In the genomic region with DNA sequence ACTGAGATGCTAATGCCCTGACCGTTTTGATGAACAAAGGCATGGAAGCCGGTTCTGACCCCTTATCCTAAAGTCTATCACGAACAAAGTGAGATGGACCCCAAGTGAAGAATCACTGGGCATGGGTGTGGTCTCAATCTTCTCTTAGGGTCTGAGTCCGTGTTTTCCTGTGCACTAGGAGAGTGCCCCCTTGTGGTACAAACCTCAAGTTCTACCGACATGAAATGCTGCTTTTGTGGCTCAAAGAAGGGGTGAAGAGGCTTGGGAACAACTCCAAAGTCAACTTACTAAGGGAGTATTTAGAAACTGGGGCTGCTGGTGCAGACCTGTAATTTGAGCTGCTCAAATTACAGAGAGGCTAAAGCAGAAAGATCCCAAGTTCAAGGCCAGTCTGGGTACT, we compare ENCODE assay signal across 10 mouse cellular contexts. TPM values are rescaled to one million over a fixed set of nuclear protein-coding genes. Genes with fewer than 3 reads are reported as not detected.
A peak's percentile ranks its signal among the peaks of the same experiment; 100 is the strongest.
DNase-seq lines count a peak whose midpoint lies in the region; ATAC-seq and TF ChIP-seq lines count a peak whose summit lies in the region.
"Had no signal": no experiment of that assay in that cellular context is flagged by ENCODE, and none has a peak within 500 bp of the region (broad histone marks: within the 10 kb centered on the region; RNA-seq: fewer than 3 reads in every experiment).

No protein-coding gene starts in this region.

- peak; percentile 25 for DNase-seq in adrenal gland, postnatal 10 days
- no peak for DNase-seq in adrenal gland, adult 8-10 months
- DNase-seq in midbrain, embryonic 10.5 days (ENCODE audit: low spot score) = peak; percentile 22
- peak; percentile 11 to 36 for DNase-seq in heart, postnatal 14 days
- DNase-seq in right cerebral cortex, adult 2 months (ENCODE audit: low spot score in 2 of 2) = no peak
- no peak for DNase-seq in right cerebral cortex, postnatal 10 days (ENCODE audit: low spot score in 2 of 2)

- no peaks in the 10 kb centered on the region for H3K27me3 ChIP-seq in midbrain, embryonic 10.5 days (ENCODE audit: low read depth, poor library complexity, severe bottlenecking)
- H3K27me3 ChIP-seq in midbrain, embryonic 13.5 days = 0 out of 2 replicates have a peak, but pooled peaks cover 6% of the 10 kb centered on the region
- H3K27me3 ChIP-seq in small intestine, adult 2 months (ENCODE audit: control insufficient read depth, insufficient read depth, low read length) = no peaks in the 10 kb centered on the region
- H3K27me3 ChIP-seq: embryonic facial prominence, embryonic 12.5 days had no signal

- no peak overlapping the region for H3K27ac ChIP-seq in midbrain, embryonic 10.5 days (replicated peaks)
- no peak overlapping the region for H3K27ac ChIP-seq in midbrain, embryonic 13.5 days
- H3K27ac ChIP-seq in small intestine, adult 2 months (ENCODE audit: insufficient read depth, low read depth, low read length) = no peak overlapping the region
- H3K27ac ChIP-seq: embryonic facial prominence, embryonic 12.5 days had no signal

- intact Hi-C loops in heart, postnatal 14 days (cut with DNase I) = loop anchor here (2.0 kb wide), 1 partner anchor 155 kb away; no protein-coding TSS in a partner anchor

- H3K4me3 ChIP-seq in midbrain, embryonic 10.5 days = no peak overlapping the region
- no peak overlapping the region for H3K4me3 ChIP-seq in midbrain, embryonic 13.5 days (replicated peaks)
- no peak overlapping the region for H3K4me3 ChIP-seq in small intestine, adult 2 months (ENCODE audit: low read depth, low read length)
- H3K4me3 ChIP-seq: embryonic facial prominence, embryonic 12.5 days had no signal

- TF ChIP-seq CTCF in small intestine, adult 2 months (IDR thresholded peaks at IDR 0.05; ENCODE audit: extremely low read depth, insufficient read length, insufficient replicate concordance, low read depth, low read length) = 0 out of 2 replicates have a peak, but pooled peaks have one; percentile 20

- no peak overlapping the region for H3K4me2 ChIP-seq in midbrain, embryonic 13.5 days (replicated peaks)
- H3K4me2 ChIP-seq: embryonic facial prominence, embryonic 12.5 days had no signal

- no peak for TF ChIP-seq POLR2A in small intestine, adult 2 months (IDR thresholded peaks at IDR 0.05; ENCODE audit: low read depth, low read length)

- ATAC-seq in midbrain, embryonic 13.5 days = no peak

- H3K36me3 ChIP-seq in midbrain, embryonic 10.5 days = no peaks in the 10 kb centered on the region
- H3K36me3 ChIP-seq in midbrain, embryonic 13.5 days = no peaks in the 10 kb centered on the region
- no peaks in the 10 kb centered on the region for H3K36me3 ChIP-seq in small intestine, adult 2 months (ENCODE audit: control insufficient read depth, insufficient read depth, low read length)
- H3K36me3 ChIP-seq: embryonic facial prominence, embryonic 12.5 days had no signal

- no peaks in the 10 kb centered on the region for H3K9me3 ChIP-seq in midbrain, embryonic 10.5 days (replicated peaks)
- H3K9me3 ChIP-seq in midbrain, embryonic 13.5 days = no peaks in the 10 kb centered on the region
- H3K9me3 ChIP-seq: embryonic facial prominence, embryonic 12.5 days had no signal

- H3K9ac ChIP-seq in midbrain, embryonic 13.5 days (replicated peaks) = no peak overlapping the region
- H3K9ac ChIP-seq: embryonic facial prominence, embryonic 12.5 days had no signal

- H3K4me1 ChIP-seq in midbrain, embryonic 10.5 days = peaks cover 16% of the 10 kb centered on the region
- peaks cover 9% of the 10 kb centered on the region; the same call in 1 of the 2 replicates for H3K4me1 ChIP-seq in midbrain, embryonic 13.5 days (replicated peaks)
- H3K4me1 ChIP-seq in small intestine, adult 2 months (ENCODE audit: control insufficient read depth, insufficient read depth, insufficient read length, low read length) = peaks cover 11% of the 10 kb centered on the region
- H3K4me1 ChIP-seq: embryonic facial prominence, embryonic 12.5 days had no signal

- 44% methylated on average over 5 of the region's 5 CpGs for WGBS in midbrain, embryonic 10.5 days
- 46% methylated on average over 5 of the region's 5 CpGs for WGBS in midbrain, embryonic 13.5 days
- WGBS in small intestine, adult 2 months = 26% methylated on average over 5 of the region's 5 CpGs

RNA-seq across cellular contexts. Expression of a gene that starts 6.3 kb away (rescaled TPM):
- total RNA-seq in adrenal gland, postnatal 10 days (2021) = not detected
- total RNA-seq in adrenal gland, adult 8-10 months (2022) = not detected
- not detected in 2 replicates for polyA plus RNA-seq in midbrain, embryonic 10.5 days (2016; fragmentation: Nextera tagmentation; extraction: Ambion mirVana)
- not detected in 2 replicates for polyA plus RNA-seq in midbrain, embryonic 13.5 days (2015; fragmentation: Nextera tagmentation; extraction: Ambion mirVana)
- total RNA-seq in heart, postnatal 14 days (2021) = not detected
- polyA plus RNA-seq in small intestine, adult 2 months (2012; rRNA removed) = not detected in 2 replicates
- total RNA-seq: monocyte, adult 5-6 weeks had no signal
- polyA plus RNA-seq: embryonic facial prominence, embryonic 12.5 days had no signal

RNA-seq across cellular contexts. Expression of a gene that starts 41.9 kb away (rescaled TPM):
- 10 to 100 TPM; 30.4 to 30.8 TPM for total RNA-seq in adrenal gland, postnatal 10 days (2021)
- total RNA-seq in adrenal gland, adult 8-10 months (2022) = 10 to 100 TPM; 35.5 to 87.0 (median 58.0) TPM
- polyA plus RNA-seq in midbrain, embryonic 10.5 days (2016; fragmentation: Nextera tagmentation; extraction: Ambion mirVana) = 94.5 and 98.0 TPM in 2 replicates
- 41.7 and 48.6 TPM in 2 replicates for polyA plus RNA-seq in midbrain, embryonic 13.5 days (2015; fragmentation: Nextera tagmentation; extraction: Ambion mirVana)
- total RNA-seq in heart, postnatal 14 days (2021) = 10 to 100 TPM; 17.7 to 18.6 TPM
- 100 and 209 TPM in 2 replicates for polyA plus RNA-seq in small intestine, adult 2 months (2012; rRNA removed)
- total RNA-seq: monocyte, adult 5-6 weeks had no signal

Comparison
In these comparisons a context has a peak if more than half of its experiments do, and no peak if none do; other contexts are left out.
1. DNase-seq: peak in adrenal gland, postnatal 10 days (single experiment), midbrain, embryonic 10.5 days (single experiment) and heart, postnatal 14 days (2 of 2); none in adrenal gland, adult 8-10 months (single experiment), right cerebral cortex, adult 2 months (0 of 2) and right cerebral cortex, postnatal 10 days (0 of 2).